Mouse (Mus musculus) embryo, embryonic 10.5 days (tissue): Measurements from ENCODE around the gene Snx20.

Experiments
- DNase-seq: peaks from one replicate; pipeline ENCODE4 v3.0.0-alpha.2; 2015; ENCODE audit warnings: low spot score

Gene Snx20

GRCm38 (mm10) chr8:88604065-88605038 is 31.6 kb downstream of the Snx20 start:
- peak; percentile 98 for DNase-seq

DNA sequence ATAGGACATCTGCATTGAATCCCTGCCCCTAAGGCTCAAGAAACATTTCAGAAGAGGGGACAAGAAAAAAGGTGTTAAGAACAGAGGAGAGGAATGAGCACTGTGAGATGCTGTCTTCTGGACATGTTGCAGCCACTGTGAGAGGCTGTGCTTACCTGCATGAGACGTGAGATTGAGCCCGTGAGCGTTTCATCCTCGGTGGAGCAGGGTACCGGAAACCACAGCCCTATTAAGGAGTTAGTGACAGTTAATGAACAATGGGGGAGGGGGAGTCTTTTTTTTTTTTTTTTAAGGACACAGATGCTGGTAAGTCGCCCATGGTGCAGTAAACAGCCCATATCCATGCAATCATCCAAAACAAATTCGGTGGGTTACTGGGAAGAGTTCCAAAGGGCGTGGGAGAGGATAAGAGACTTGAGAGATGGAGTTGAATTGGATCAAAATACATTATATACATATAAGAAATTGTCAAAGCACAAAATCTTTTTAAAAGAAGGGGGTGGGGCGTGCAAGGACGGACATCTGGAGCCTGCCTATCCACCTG is 32.4 kb downstream of the Snx20 start:
- DNase-seq, result peak; percentile 51

DNA sequence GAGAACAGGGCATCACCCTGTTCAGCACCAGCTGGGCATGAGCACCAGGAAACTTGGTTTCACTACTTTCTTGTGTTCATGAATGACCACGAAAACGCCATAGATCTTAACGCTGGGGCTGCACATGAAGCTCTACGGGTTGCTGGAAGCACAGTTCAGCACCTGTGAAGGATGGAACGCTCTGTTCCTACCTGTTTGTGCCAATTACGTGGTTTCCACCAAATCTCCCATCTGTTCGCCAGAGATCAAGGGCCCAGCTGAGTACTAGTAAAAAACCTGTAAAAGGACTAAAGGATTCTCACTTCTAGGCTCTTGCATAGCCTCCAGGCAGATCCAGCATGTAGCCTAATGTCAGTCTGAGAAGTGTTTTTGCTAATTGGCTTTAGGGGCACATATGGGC is 36.4 kb downstream of the Snx20 start:
- no peak for DNase-seq

GRCm38 (mm10) chr8:88598578-88598977 is 37.4 kb downstream of the Snx20 start:
- no peak for DNase-seq

DNA sequence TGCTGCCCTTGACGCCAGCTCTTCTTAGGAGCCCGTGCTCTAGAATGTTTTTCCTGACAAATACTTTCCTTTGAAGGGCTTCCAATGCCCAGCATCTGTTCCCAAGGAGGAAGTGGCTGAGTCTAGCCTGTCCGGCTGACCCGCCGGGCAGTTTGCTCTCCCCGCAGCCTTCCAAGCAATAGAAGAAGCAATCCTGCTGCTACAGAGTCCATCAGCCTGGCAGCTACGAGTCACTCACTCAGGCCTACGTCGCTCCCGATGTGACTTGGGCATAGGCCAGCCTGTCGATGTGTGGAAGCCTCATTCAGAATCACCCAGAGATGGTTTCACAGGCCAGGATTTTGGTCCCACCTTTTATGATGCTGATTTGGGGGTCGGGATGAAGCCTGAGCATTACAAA is 39.9 kb downstream of the Snx20 start:
- no peak for DNase-seq

DNA sequence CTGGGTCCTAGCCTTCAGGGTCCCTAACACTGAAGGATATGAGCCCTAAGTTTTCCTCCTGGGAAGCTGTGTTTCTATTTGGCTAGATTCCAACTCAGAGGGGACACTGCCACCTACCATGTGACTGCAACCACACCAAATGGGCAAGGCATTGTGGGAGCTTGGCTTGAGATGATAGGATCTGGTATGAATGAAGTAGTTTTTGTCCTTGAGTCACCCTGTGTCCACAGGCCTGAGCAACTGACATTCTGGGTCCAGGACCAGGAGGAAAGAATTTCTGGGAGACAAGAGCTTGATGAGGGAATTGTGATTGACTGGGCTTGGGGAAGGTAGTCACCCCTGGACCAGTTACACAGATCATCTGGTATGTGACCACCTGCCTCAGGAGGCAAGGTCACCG is 42.0 kb downstream of the Snx20 start:
- no peak for DNase-seq

DNA sequence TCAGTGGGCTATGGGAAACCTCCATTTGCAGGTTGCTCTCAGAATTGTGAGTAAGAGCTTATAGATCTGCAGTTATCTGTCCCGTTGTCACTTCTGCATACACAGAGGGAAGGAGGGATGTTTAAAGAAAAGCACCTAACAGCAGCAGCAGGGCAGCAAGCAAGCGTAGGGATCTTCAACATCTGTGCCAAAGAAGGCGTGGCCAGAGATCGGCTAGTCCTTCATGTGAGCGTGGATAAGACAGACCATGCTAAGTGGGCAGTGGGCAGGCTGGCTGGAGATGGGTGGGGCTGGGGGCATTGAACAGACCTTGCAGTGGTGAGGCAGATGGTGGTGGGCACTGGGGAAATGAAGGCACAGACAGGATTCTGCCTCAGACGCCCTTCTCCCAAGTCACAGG is 45.7 kb downstream of the Snx20 start:
- DNase-seq, result no peak

- DNase-seq, result no peak
Measured at GRCm38 (mm10) chr8:88588205-88588889, 47.6 kb downstream of the Snx20 start.

GRCm38 (mm10) chr8:88583863-88584262 is 52.1 kb downstream of the Snx20 start:
- DNase-seq, result no peak

DNA sequence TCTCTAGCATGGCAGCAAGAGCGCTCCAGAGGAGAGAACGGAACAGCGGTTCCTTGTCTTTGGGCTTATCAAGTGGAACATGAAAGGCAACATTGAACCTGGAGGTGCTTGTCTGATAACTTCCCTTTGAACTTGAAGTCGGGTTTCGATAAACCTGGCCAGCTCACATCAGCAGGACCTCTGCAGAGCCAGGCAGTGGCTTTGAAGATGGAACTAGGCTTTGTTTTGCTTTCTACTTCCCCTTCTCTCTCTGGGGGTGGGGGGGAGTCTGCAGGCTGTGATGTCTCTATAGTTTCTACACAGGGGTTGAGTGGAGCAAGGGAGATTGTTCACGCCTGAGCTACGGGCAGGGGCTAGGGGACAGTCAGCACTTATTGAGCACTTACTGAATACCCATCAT is 55.1 kb downstream of the Snx20 start:
- DNase-seq, result no peak

- DNase-seq, result no peak
Measured at GRCm38 (mm10) chr8:88579668-88580330, 56.1 kb downstream of the Snx20 start.

DNA sequence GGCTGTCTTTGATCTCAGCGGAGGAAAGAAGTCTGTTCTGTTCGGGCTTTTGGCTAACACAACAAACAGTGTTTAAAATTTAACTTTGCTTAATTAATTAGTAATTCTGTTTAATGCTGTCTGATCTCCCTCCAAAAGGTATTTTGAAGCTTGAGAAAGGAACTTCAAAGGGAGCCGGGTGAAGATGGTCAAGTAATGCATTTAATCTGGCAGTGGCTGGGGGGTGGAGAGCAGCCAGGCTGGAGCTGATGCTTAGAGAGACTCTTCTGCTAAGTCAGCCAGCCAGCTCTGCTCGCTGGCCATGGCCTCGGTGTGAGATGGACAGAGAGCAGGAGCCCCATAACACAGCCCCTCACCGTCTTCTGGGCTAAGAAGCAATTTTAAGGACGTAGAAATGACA is 56.7 kb downstream of the Snx20 start:
- DNase-seq, result no peak

GRCm38 (mm10) chr8:88578413-88579175 is 57.3 kb downstream of the Snx20 start:
- peak; percentile 9 for DNase-seq

- no peak for DNase-seq
Measured at GRCm38 (mm10) chr8:88577666-88578065, 58.3 kb downstream of the Snx20 start.
